Mouse (Mus musculus) layer of hippocampus, postnatal 25 days (tissue): Measurements from ENCODE around the gene Cers1. TPM values are rescaled to one million over a fixed set of nuclear protein-coding genes. Genes with fewer than 3 reads are reported as not detected.

Source experiments
- total RNA-seq, 2 experiments: library from RNA; stranded (reverse); gene quantifications; 2 replicates each; pipeline ENCODE4 v1.2.3; 2021

The Cers1 gene
- total RNA-seq, 2 experiments from 2014 or later = 117 to 122 TPM

Other genes with a start within 250 kb of the Cers1 start
- 1 to 10 TPM; 2.9 to 4.9 TPM for gene Tm6sf2, start 242.9 kb upstream of the Cers1 start, total RNA-seq
- 10 to 100 TPM; 68.2 to 77.5 TPM for gene Hapln4, start 232.3 kb upstream of the Cers1 start, total RNA-seq
- 100 to 1,000 TPM; 188 to 207 TPM for gene Ncan, start 194.9 kb upstream of the Cers1 start, total RNA-seq
- 10 to 100 TPM; 25.5 to 29.8 TPM for gene Nr2c2ap, start 184.4 kb upstream of the Cers1 start, total RNA-seq
- gene Rfxank, start 176.6 kb upstream of the Cers1 start, total RNA-seq = 10 to 100 TPM; 11.8 to 12.0 TPM
- 10 to 100 TPM; 47.0 to 47.5 TPM for gene Borcs8, start 176.3 kb upstream of the Cers1 start, total RNA-seq
- not detected for gene Mef2b, start 176.1 kb upstream of the Cers1 start, total RNA-seq
- 10 to 100 TPM; 48.7 to 59.9 TPM for gene Tmem161a, start 143.4 kb upstream of the Cers1 start, total RNA-seq
- 10 to 100 TPM; 34.9 to 42.0 TPM for gene Slc25a42, start 103.5 kb upstream of the Cers1 start, total RNA-seq
- 100 to 1,000 TPM; 107 to 133 TPM for gene Sugp2, start 81.5 kb upstream of the Cers1 start, total RNA-seq
- gene Armc6, start 81.3 kb upstream of the Cers1 start, total RNA-seq = 10 to 100 TPM; 43.4 to 49.4 TPM
- 10 to 100 TPM; 84.4 to 86.0 TPM for gene Homer3, start 32.9 kb upstream of the Cers1 start, total RNA-seq
- gene Ddx49, start 13.3 kb upstream of the Cers1 start, total RNA-seq = 10 to 100 TPM; 44.7 to 47.5 TPM
- 100 to 1,000 TPM; 123 to 141 TPM for gene Cope, start 13.3 kb upstream of the Cers1 start, total RNA-seq
- 10 to 100 TPM; 14.1 to 19.4 TPM for gene Gdf1, start 14.0 kb downstream of the Cers1 start, total RNA-seq
- 10 to 100 TPM; 61.8 to 66.1 TPM for gene Upf1, start 37.5 kb downstream of the Cers1 start, total RNA-seq
- gene Comp, start 57.8 kb downstream of the Cers1 start, total RNA-seq = under 1 TPM; 0.32 to 0.47 TPM
- gene Crtc1, start 123.8 kb downstream of the Cers1 start, total RNA-seq = 100 to 1,000 TPM; 166 to 172 TPM
- 10 to 100 TPM; 54.1 to 60.7 TPM for gene Klhl26, start 161.2 kb downstream of the Cers1 start, total RNA-seq
- 100 to 1,000 TPM; 318 to 351 TPM for gene Tmem59l, start 171.6 kb downstream of the Cers1 start, total RNA-seq
- 10 to 100 TPM; 45.2 to 49.5 TPM for gene Crlf1, start 177.4 kb downstream of the Cers1 start, total RNA-seq
- gene Rex1bd, start 191.0 kb downstream of the Cers1 start, total RNA-seq = 100 to 1,000 TPM in 1 of 2 experiments, 10 to 100 TPM in 1; 91.1 to 101 TPM
- gene Uba52, start 195.0 kb downstream of the Cers1 start, total RNA-seq = 1,000 to 10,000 TPM; 1,005 to 1,128 TPM
- gene Fkbp8, start 211.9 kb downstream of the Cers1 start, total RNA-seq = 100 to 1,000 TPM; 432 to 468 TPM
- gene Kxd1, start 212.2 kb downstream of the Cers1 start, total RNA-seq = 10 to 100 TPM; 37.8 to 38.0 TPM
- 10 to 100 TPM; 20.3 to 23.5 TPM for gene Ell, start 223.7 kb downstream of the Cers1 start, total RNA-seq